Mouse (Mus musculus) T-helper 17 cell (primary cell): ENCODE measurements around the gene Adgb.

ENCODE experiments used
- in situ Hi-C, 2 experiments: fragments of 300-600 bp; cut with MboI, MseI; formaldehyde crosslinking; loops; 1 replicate in 1 of 2; 2 replicates in 1 of 2; pipeline ENCODE4 v1.15.1; 2025; ENCODE audit warnings: high pct_unique_total_duplicates in 2 of 2

Adgb gene

GRCm38 (mm10) chr10:10471961-10472610, at the start of gene Adgb:
Gene Adgb, minus strand, starts transcription at chr10:10472326.
- in situ Hi-C loops: loop anchor here in 1 of 2 experiments (10.0 kb wide), 1 partner anchor 313 kb away; no protein-coding TSS in a partner anchor

GRCm38 (mm10) chr10:10480139-10480538, 8.0 kb upstream of the Adgb start:
- in situ Hi-C loops: no loop called here

GRCm38 (mm10) chr10:10477429-10477828, 5.3 kb upstream of the Adgb start:
- in situ Hi-C loops: loop anchor here in 1 of 2 experiments (10.0 kb wide), 1 partner anchor 307 kb away; no protein-coding TSS in a partner anchor

GRCm38 (mm10) chr10:10476956-10477355, 4.8 kb upstream of the Adgb start:
- in situ Hi-C loops: loop anchor here in 1 of 2 experiments (10.0 kb wide), 1 partner anchor 308 kb away; no protein-coding TSS in a partner anchor

- in situ Hi-C loops: loop anchor here in 1 of 2 experiments (10.0 kb wide), 1 partner anchor 308 kb away; no protein-coding TSS in a partner anchor
These were observed 4.4 kb upstream of the Adgb start for GRCm38 (mm10) chr10:10476549-10476948.

GRCm38 (mm10) chr10:10468699-10469547, 3.2 kb downstream of the Adgb start:
- in situ Hi-C loops: no loop called here

GRCm38 (mm10) chr10:10460113-10460512, 12.0 kb downstream of the Adgb start:
- in situ Hi-C loops: loop anchor here in 1 of 2 experiments (5.0 kb wide), 1 partner anchor 92 kb away; no protein-coding TSS in a partner anchor

- in situ Hi-C loops: no loop called here
These were observed 15.1 kb downstream of the Adgb start for GRCm38 (mm10) chr10:10456991-10457390.

- in situ Hi-C loops: no loop called here
These were observed 23.1 kb downstream of the Adgb start for GRCm38 (mm10) chr10:10449067-10449466.

- in situ Hi-C loops: no loop called here
These were observed 27.2 kb downstream of the Adgb start for GRCm38 (mm10) chr10:10444841-10445466.

- in situ Hi-C loops: no loop called here
These were observed 28.6 kb downstream of the Adgb start for GRCm38 (mm10) chr10:10443558-10443957.

- in situ Hi-C loops: no loop called here
These were observed 37.1 kb downstream of the Adgb start for GRCm38 (mm10) chr10:10435014-10435413.

- in situ Hi-C loops: no loop called here
These were observed 42.5 kb downstream of the Adgb start for GRCm38 (mm10) chr10:10429635-10430034.

- in situ Hi-C loops: no loop called here
These were observed 43.1 kb downstream of the Adgb start for GRCm38 (mm10) chr10:10429032-10429431.

GRCm38 (mm10) chr10:10424383-10424782, 47.7 kb downstream of the Adgb start:
- in situ Hi-C loops: no loop called here

GRCm38 (mm10) chr10:10411046-10411445, 61.1 kb downstream of the Adgb start:
- in situ Hi-C loops: no loop called here

GRCm38 (mm10) chr10:10408166-10408565, 64.0 kb downstream of the Adgb start:
- in situ Hi-C loops: no loop called here

- in situ Hi-C loops: loop anchor here in 1 of 2 experiments (25.0 kb wide), 1 partner anchor 741 kb away; the partner anchor contains the start of gene Shprh
These were observed 76.2 kb downstream of the Adgb start for GRCm38 (mm10) chr10:10395784-10396481.

- in situ Hi-C loops: loop anchor here in 1 of 2 experiments (25.0 kb wide), 2 partner anchors 763 to 963 kb away; partner anchors contain the start of genes Epm2a and Shprh
These were observed 97.5 kb downstream of the Adgb start for GRCm38 (mm10) chr10:10374629-10375028.

GRCm38 (mm10) chr10:10364025-10364424, 108.1 kb downstream of the Adgb start:
- in situ Hi-C loops: loop anchor here in 1 of 2 experiments (25.0 kb wide), 1 partner anchor 973 kb away; the partner anchor contains the start of gene Epm2a
